Mouse (Mus musculus) kidney, adult 9 months (tissue): ENCODE measurements around the gene Vps37c.

Experiments used
- DNase-seq: peaks from one replicate; pipeline ENCODE4 v3.0.0; 2022

Vps37c gene

DNA sequence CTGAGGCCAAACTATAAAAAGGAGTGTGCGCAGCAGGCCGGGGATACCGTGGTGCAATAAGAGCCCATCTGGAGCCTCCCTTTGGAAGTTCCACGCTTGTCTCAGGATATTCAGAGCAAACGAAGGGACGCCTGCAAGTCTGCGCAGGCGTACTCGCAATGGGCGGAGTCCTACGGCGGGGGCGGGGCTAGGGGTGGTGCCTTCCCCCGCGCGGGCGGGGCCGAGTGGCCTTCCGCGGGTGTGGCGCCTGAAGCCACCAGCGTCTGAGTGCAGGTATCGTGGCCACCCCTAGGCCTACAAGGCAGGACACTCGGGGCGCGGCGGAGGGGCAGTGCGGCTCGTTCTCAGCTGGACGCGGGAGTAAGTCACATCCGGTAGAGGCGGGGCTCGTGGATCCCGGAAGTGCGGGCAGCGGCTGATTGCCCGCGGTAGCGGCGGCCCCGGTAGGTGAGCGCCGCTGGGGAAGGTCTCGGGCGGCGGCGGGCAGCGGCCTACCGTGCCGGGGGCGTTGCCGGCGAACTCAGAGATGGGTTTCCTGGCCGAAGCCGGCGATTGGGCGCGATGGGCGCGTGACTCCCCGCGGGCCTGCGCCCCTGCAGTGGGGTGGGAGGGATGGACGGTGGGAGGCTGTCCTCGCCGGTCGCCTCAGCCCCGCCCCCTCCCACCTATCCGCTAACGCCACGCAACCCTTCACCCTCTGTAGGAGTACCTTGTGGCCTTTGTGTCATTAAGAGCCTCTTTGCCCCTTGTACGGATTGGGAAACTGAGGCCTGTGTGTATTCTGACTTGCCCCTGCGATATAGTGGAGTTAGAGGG is at the start of gene Vps37c:
Gene Vps37c, plus strand, starts transcription at position 199 of the 816 bp plus-strand sequence.
- peak; percentile 94 for DNase-seq

GRCm38 (mm10) chr19:10640080-10640479 is 48.5 kb upstream of the Vps37c start:
- no peak for DNase-seq

DNA sequence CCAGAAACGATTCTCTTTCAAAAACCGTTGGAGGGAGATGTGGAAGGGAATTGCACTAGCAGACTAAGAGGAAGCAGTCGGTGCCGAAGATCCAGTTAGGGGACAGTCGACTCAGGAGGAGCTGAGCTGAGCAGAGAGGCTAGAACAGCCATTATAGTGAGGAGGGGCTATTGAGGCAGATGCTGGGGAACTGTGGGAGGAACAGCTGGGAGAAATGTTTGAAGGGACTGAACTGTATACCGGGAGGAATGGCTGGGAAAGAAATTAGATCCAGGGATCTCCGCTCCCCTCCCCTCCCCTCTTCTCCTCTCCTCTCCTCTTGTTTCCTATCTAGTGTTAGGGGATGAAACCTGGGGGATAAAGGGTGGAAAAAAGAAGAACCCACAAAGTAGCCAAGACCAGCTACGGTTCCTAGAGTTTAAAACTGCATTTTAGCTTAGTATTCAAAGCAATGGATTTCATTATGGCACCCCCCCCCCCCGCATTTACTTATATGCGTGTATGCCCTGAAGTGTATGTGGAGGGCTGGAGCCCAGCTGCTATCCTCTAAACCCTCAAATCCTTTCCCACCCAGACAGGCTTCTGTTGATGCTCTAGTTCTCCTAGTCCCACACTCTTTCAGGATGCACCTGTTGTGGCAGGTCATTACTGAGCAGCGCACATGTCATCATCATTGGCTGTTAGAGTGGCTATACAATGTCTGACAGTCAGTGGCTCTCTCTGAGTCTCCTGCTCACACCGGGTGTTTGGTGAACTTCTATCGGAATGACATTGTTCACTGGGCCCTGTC is 47.8 kb upstream of the Vps37c start:
- DNase-seq: no peak

GRCm38 (mm10) chr19:10645616-10646015 is 42.9 kb upstream of the Vps37c start:
- no peak for DNase-seq

- no peak for DNase-seq
Measured at GRCm38 (mm10) chr19:10648156-10648555, 40.4 kb upstream of the Vps37c start.

DNA sequence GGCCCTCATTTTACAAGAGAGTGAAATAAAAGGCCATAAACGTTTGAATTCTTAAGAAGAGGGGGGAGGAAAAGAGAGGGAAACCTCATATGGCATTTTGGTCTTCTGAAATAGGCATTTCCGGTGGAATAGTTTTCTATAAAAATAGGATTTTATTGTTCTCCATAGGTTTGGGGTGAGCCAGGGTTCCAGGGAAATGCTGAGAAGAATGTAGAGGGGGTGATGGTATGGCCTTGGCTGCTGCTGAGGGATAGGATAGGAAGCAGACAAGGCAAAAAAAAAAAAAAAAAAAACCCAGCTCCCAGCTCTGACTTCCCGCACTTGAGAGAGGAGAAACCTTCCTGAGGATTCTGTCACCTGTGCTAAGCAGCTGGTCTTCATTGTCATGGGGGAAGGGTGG is 32.5 kb upstream of the Vps37c start:
- no peak for DNase-seq

DNA sequence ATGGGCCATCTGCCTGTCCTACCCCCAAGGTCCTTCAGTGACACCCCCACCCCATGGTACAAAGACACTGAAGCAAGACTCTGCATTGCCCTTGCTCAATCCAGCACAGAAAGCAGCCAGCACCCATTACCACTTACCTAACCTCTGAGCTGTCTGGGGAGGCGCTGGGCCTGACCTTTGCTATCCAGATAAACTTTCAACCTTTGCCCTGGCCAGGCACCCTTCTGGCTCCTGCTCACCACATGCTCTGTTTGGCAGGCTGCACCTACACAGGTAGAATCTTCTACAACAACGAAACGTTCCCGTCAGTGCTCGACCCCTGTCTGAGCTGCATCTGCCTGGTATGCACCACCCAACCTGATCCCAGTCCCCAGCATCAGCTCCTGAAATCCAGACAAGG is 30.8 kb upstream of the Vps37c start:
- DNase-seq: peak; percentile 54

GRCm38 (mm10) chr19:10658406-10658805 is 30.1 kb upstream of the Vps37c start:
- DNase-seq: no peak

GRCm38 (mm10) chr19:10661373-10661772 is 27.2 kb upstream of the Vps37c start:
- DNase-seq: no peak

GRCm38 (mm10) chr19:10661919-10662318 is 26.6 kb upstream of the Vps37c start:
- no peak for DNase-seq

DNA sequence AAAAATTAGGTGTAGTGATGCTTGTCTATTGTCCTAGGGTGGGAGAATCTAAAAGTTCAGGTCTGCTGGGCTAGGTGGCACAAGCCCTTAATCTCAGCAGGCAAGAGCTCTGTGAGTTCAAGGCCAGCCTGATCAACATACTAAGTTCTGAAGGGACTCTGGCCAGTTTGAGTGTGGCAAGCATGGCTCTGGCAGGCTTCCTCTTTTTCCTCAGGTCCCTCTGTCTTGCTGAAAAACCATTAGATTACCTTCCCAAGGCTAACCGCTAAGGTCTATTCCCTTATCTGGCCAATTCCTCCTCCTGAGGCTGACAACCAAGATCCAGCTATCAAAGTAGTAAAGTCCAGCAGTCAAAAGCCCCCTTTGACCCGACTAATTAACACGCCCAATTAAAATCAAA is 25.9 kb upstream of the Vps37c start:
- DNase-seq: no peak

DNA sequence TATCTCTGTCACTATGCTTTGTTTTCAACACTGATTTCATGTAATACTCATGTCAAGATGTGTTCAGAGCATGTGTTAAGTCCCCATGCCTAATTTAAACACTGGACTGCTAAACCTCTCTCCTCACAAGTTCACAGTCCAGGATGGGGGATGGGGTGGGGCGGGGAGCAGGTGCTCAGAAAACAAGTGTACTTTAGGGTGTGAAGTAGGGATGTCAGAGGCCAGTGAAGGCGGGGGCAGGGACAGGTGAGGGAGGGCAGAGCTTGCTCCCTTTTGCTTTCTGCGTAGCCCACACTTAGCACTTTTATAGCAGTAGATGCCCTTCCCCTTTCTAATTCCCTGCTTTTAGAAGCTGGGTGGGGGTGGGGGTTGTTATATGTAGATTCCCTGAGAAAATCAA is 23.4 kb upstream of the Vps37c start:
- no peak for DNase-seq

GRCm38 (mm10) chr19:10665499-10665898 is 23.0 kb upstream of the Vps37c start:
- peak; percentile 67 for DNase-seq

DNA sequence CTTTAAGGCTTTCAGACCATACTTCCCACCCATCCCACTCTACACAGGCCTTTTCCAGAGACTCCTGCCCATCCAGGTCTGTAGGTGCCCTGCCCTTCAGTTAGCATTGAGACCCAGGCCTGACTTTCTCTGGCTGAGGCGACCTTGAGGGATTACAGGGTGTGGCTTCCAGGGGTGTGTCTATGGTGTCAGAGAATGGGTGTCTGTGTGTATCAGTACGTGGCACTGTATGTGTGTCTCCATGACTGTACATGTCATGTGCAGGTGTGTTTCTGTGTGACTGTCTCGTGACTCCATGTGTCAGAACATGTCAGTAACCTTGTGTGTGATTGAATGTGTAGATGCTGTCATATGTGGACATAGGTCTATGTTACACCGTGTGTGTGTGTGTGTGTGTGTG is 17.2 kb upstream of the Vps37c start:
- no peak for DNase-seq

DNA sequence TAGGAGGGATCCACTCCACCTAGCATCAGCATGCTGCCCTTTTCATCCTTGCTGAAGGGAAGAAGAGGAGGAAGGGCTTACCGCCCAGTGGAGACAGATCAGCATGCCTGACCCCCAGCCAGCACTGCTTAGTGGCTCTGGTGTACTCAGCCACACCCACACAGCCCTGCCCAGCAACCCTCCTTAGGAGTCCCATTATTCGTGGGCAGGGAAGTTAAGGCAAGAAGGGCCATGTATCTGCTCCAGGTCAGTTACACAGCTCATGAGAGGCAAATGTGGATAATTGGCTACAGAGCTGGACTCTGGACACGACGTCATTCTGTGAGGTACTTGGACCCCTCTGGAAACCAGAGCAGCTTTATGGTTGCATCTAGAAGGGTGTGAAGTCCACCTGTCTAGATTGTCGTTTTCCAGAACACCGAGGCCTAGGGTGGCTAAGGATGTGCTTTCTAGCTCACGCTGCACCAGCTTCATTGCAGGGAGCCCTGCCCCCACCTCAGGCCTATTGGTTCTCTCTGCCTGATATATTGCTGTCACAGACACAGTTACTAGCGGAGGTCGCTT is 16.6 kb upstream of the Vps37c start:
- no peak for DNase-seq

DNA sequence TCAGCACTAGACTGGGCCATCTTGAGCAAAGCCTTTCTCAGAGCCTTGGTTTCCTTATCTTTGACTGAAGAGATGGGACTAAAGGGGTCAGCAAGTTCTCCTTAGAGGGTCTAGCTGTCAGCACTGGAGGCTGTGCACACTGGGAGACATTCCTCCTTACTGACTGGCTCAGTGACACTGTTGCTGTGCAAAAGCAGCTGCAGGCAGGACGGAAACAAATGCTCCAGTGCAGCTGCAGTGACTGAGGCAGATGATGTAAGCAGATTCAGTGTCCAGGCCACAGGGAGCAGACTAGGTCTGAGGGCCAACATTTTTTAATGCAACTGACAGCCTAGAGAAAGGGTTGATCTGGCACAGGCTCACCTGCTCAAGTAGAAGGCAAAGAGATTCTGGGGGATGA is 15.3 kb upstream of the Vps37c start:
- DNase-seq: no peak

- DNase-seq: no peak
Measured at GRCm38 (mm10) chr19:10676656-10677055, 11.9 kb upstream of the Vps37c start.

- DNase-seq: peak; percentile 92
Measured at GRCm38 (mm10) chr19:10677915-10678771, 10.4 kb upstream of the Vps37c start, which contains the start of gene Pga5. TSS of gene Pga5 (minus strand) at chr19:10678071.

DNA sequence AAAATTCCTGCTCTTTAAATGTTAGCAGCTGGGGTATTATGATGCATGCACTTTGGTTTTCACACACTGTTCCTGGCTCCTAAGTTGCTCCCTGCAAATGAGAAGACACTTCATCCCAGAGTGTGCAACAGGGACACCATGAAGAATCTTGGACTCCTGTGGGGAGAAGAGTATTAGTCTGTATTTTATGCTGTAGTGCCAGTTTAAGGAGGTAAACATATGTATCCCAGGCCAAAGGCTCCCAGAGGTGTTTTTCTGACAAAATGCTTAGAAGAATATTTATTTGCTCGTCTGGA is 9.8 kb upstream of the Vps37c start:
- no peak for DNase-seq

DNA sequence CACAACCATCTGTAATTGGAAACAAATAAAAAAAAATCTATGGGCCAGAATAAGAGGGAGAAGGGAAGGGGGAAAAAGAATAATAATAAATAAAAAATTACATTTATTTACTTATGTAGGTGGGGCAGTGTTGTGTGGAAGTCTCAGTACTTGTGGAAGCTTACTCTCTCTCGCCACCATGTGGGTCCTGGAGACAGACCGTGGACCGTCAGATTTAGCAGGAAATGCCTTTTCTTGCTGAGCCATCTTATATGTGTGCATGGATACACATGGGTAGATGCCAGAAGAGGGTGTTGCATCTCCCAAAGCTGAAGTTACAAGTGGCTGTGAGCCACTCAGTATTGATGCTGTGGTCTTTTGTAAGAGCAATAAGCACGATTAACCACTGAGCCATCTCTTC is 7.0 kb upstream of the Vps37c start:
- DNase-seq: no peak

GRCm38 (mm10) chr19:10685081-10685480 is 3.5 kb upstream of the Vps37c start:
- DNase-seq: peak; percentile 87

DNA sequence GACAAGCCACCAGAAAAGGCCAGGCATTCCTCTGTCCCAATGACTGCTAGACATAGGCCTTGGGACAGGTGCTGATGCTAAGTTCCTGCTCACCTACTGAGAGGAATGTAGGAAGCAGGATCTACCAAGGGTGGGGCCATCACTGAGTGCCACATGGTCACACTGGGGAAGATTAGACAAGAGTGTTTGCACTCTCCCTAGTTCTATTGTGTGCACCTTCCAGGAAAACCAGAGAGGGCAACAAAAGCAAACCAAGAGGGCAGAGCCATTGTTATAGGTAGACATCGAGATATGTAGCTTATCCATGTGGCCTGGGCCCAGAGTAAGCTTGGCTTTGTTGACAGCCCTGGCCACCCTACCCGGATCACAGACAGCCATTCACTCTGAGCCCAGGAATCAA is 2.8 kb upstream of the Vps37c start:
- DNase-seq: no peak
